Mouse (Mus musculus) neural tube, postnatal 0 days (tissue): ENCODE data around the gene Gdf2. TPM values are rescaled to one million over a fixed set of nuclear protein-coding genes. Genes with fewer than 3 reads are reported as not detected.

ENCODE experiments used
- polyA plus RNA-seq: library from polyadenylated mRNA; unstranded; fragments of >200 nt; fragmentation: Nextera tagmentation; extraction: Ambion mirVana; gene quantifications from 2 replicates; pipeline ENCODE4 v1.2.1, GENCODE M21; 2015

Gdf2 gene
- polyA plus RNA-seq: 0.09 TPM in 1 of 2 replicates, not detected in the other

GRCm38 (mm10) chr14:33940739-33941138 lies at the start of gene Gdf2:
Gene Gdf2, plus strand, starts transcription at chr14:33941039.

DNA sequence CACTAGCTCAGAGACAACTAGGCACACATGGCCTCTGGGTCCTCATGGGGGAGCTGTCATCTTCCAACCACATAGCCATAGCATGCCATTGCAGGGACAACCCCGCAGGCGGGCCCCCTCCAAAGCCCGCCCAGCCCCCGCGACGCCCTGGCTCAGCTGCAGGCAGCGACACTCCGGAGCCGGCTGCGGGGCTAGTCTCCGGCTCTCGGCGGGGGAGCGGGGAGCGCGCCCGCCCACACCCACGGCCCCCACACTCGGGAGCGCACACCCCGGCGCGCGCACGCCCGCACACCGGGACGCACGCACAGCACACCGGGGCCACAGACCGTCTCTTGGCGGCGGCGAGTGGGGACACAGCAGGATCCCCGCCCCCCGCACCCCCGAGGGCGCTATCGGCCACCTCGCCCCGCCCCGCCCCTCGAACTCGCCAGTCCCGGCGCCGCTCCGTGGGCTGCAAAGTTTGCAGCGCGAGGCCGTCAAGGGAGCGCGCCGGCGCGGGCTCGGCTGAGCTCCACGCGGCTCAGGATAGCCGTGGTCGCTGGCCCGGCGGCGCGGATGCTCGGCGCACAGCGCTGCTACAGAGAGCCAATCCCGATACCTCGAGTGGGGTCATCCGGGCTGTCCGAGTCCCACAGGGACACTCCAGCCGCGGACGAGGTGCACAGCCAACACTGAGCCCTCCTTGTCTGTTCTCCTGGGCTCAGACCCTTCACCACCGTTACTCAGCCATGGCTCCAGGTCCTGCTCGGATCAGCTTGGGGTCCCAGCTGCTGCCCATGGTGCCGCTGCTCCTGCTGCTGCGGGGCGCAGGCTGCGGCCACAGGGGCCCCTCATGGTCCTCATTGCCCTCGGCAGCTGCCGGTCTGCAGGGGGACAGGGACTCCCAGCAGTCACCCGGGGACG lies 17.4 kb upstream of the Gdf2 start, which contains the start of gene Gdf10:
Gene Gdf10 (plus strand): TSS at position 420 of the 903 bp plus-strand sequence.

DNA sequence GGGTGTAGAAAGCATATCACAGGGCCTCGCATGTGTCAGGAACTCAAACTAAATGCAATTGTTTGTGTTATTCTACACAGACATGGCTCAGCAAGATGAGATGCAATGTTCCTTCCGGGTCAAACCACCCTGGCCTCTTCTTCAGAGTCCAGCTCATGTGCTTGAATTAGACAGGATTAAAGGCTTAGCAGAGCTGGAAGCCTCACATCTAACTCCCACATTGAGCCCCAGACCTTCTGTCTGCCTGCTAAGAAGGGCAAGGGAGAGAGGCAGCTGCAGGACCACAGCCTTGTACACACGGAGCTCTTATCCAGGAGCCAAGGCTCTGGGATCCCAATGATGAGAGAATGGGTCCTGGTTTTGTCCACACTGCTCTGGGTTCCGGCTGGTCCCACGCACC lies 12.9 kb downstream of the Gdf2 start, which contains the start of gene Rbp3:
Gene Rbp3 (plus strand): TSS at position 243 of the 400 bp plus-strand sequence.

DNA sequence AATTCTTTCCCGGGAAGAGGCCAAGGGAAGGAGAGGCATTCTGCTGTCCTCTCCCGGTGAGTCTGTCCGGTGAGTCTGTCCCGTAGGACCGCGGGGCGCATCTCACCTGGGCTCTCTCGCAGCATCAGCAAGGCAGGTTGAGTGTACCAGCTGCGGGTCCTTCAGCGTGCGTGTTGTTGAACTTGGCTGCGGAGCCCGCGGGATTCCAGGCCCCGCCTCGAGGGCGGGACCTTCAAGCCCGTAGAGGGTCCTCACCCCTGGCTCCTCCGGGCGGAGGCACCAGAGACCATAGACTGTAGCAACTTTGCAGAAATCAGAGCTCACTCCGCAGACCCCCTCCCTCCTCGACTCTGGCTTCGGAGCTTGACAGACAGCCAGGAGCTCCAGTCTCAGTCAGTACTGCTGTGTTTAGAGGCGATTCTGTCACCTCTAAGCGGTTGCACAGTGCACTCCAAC lies 37.8 kb downstream of the Gdf2 start, which contains the start of gene Zfp488:
Gene Zfp488 (minus strand): TSS at position 161 of the 456 bp plus-strand sequence.

Other genes starting within 250 kb of the Gdf2 start
- 14.3 and 17.7 TPM in 2 replicates for gene Gdf10, start 17.5 kb upstream of the Gdf2 start, polyA plus RNA-seq
- gene Rbp3, start 13.0 kb downstream of the Gdf2 start, polyA plus RNA-seq: 0.05 TPM in 1 of 2 replicates, not detected in the other
- gene Zfp488, start 37.7 kb downstream of the Gdf2 start, polyA plus RNA-seq: 2.2 and 2.3 TPM in 2 replicates
- not detected in 2 replicates for gene Gm30083, start 74.1 kb downstream of the Gdf2 start, polyA plus RNA-seq
- gene Gm5460, start 75.7 kb downstream of the Gdf2 start, polyA plus RNA-seq: not detected in 2 replicates
- not detected in 2 replicates for gene Antxrl, start 111.7 kb downstream of the Gdf2 start, polyA plus RNA-seq
- gene Anxa8, start 144.9 kb downstream of the Gdf2 start, polyA plus RNA-seq: 0.83 and 1.3 TPM in 2 replicates
- gene A630023A22Rik, start 161.7 kb downstream of the Gdf2 start, polyA plus RNA-seq: 0.37 TPM in 1 of 2 replicates, not detected in the other
- gene Npy4r, start 211.4 kb downstream of the Gdf2 start, polyA plus RNA-seq: 0.06 and 0.18 TPM in 2 replicates